Mouse (Mus musculus): ENCODE measurements around the gene Ralgapa2.

DNA sequence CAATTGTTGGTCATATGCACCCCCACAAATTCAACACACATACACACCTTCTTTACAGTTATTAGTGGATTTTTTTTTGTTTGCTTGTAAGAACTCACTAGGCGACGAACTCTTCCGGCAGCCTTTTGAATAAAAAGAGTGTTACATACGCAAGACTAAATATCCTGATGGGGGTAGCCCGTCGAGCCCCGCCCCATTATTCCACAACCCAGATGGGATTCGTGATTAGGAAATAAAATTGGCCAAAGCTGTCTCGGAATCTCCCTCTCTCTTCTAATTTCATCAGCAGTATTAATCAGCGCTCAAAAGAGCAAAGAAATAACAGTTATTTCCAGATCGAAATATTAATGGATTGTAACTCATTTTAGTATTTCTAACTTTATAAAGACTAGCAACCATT, 292.4 kb downstream of the Ralgapa2 start:
- TF ChIP-seq GATA1 (IDR thresholded peaks at IDR 0.05; ENCODE audit: low read length) (no peak), TAL1 (IDR thresholded peaks at IDR 0.05; ENCODE audit: low read length) (no peak)

Data from erythroblast, embryonic 14.5 days (primary cell).